Mouse (Mus musculus) ovary, adult 10 weeks (tissue): ENCODE measurements around the gene Naa11. TPM values are rescaled to one million over a fixed set of nuclear protein-coding genes. Genes with fewer than 3 reads are reported as not detected.

Experiments used
- polyA plus RNA-seq: library from polyadenylated mRNA; stranded (reverse); fragments of 350-450 nt; fragmentation: Illumina TruSeq; extraction: RNeasy Lipid Tissue Mini Kit (QIAGEN cat#74804); gene quantifications from one replicate; pipeline ENCODE4 v1.2.3, GENCODE M21; 2014

Gene Naa11
- polyA plus RNA-seq, result 3.3 TPM

GRCm38 (mm10) chr5:97392160-97392559, at the start of gene Naa11:
TSS of gene Naa11 (minus strand) at chr5:97392379.

Other genes starting within 250 kb of the Naa11 start
- gene Gk2, start 64.6 kb upstream of the Naa11 start, polyA plus RNA-seq, result not detected